Mouse (Mus musculus) myocyte (in vitro differentiated cells): ENCODE measurements around the gene Ppp1r3d.

Source experiments
- CEBPB ChIP-seq: IDR thresholded peaks from 2 replicates; pipeline ENCODE4 v1.6.1; 2011; ENCODE audit warnings: mild to moderate bottlenecking, moderate library complexity; ENCODE audit not compliant: poor library complexity, insufficient read depth, severe bottlenecking
- E2F4 ChIP-seq: IDR thresholded peaks from one replicate; pipeline ENCODE4 v1.6.1; 2011; ENCODE audit warnings: mild to moderate bottlenecking, control low read depth, moderate library complexity; ENCODE audit not compliant: insufficient read depth
- MAX ChIP-seq: IDR thresholded peaks from one replicate; pipeline ENCODE4 v1.6.1; 2011; ENCODE audit warnings: low read depth, mild to moderate bottlenecking, control low read depth
- MYOD1 ChIP-seq, 3 experiments: IDR thresholded peaks; one replicate each; pipeline ENCODE4 v1.6.1; 2011; ENCODE audit warnings: control low read depth in 2 of 3, low read depth in 2 of 3, mild to moderate bottlenecking in 2 of 3, moderate library complexity in 1 of 3; ENCODE audit not compliant: insufficient read length in 2 of 3, control insufficient read depth in 1 of 3
- MYOG ChIP-seq, 3 experiments: IDR thresholded peaks; one replicate each; pipeline ENCODE4 v1.6.1; 2011; ENCODE audit warnings: control low read depth in 2 of 3, low read depth in 2 of 3, mild to moderate bottlenecking in 2 of 3; ENCODE audit not compliant: insufficient read length in 2 of 3, control insufficient read depth in 1 of 3, insufficient read depth in 1 of 3
- POLR2A ChIP-seq: IDR thresholded peaks from one replicate; pipeline ENCODE4 v1.6.1; 2011; ENCODE audit warnings: low read depth, mild to moderate bottlenecking, control low read depth, moderate library complexity; ENCODE audit not compliant: insufficient read length
- USF1 ChIP-seq: IDR thresholded peaks from one replicate; pipeline ENCODE4 v1.6.1; 2011; ENCODE audit warnings: low read depth, mild to moderate bottlenecking, control low read depth, moderate library complexity

DNA sequence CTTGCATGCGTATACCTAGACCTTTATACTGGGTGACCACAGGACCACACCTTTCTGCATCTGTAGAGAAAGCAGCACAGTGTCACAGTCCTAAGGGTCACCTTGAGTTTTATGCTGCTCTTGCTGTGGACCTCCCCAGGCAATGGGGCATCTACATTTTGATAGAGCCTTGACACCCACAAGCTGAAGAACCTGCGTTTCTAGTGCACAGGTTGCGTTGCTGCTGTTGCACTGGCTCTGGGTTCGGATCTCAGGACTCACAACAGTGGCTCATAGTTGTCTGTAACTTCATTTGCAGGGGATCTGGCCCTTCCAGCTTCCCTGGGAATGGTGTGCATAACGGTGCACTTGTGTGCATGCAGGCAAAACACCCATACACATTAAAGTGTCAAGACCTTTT, 12.9 kb upstream of the Ppp1r3d start:
- TF ChIP-seq POLR2A (no peak), MAX (no peak), USF1 (no peak), MYOG (IDR thresholded peaks at IDR 0.05; ENCODE audit: control insufficient read depth in 1 of 3, insufficient read depth in 1 of 3, insufficient read length in 2 of 3, low read depth in 2 of 3) (no peak), CEBPB (no peak), MYOD1 (IDR thresholded peaks at IDR 0.05; ENCODE audit: control insufficient read depth in 1 of 3, insufficient read length in 2 of 3, low read depth in 2 of 3) (no peak), E2F4 (no peak)
